Mouse (Mus musculus) ES-E14 (cell line): Measurements from ENCODE around the gene Ccpg1.

Experiments
- CHD2 ChIP-seq: IDR thresholded peaks from 2 replicates; pipeline ENCODE4 v1.6.1; 2014; ENCODE audit warnings: mild to moderate bottlenecking, low read depth, low read length, inconsistent platforms
- ZNF384 ChIP-seq: IDR thresholded peaks from 2 replicates; pipeline ENCODE4 v1.6.1; 2012; ENCODE audit warnings: low read depth, low read length, inconsistent platforms

DNA sequence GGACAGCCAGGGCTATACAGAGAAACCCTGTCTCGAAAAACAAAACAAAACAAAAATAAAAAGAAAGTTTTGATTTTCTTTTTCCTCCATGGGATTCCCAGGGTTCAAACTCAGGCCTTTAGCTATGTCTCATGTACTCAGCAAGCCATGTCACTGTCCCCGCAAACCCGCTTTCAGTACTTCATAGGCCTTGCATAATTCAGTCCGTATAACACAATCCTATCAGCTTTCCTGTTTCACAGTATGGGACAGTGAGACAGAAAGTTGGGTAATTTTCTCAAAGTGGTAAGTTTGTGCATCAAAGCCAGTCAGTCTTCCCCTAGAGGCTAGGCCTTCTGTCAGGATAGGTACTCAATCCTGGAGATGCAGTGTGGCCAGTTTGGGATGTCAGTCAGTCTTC is 74.0 kb downstream of the Ccpg1 start:
- TF ChIP-seq CHD2 (no peak), ZNF384 (no peak)
